Mouse (Mus musculus): ENCODE results near the gene Tvp23b. TPM values are rescaled to one million over a fixed set of nuclear protein-coding genes. Genes with fewer than 3 reads are reported as not detected.

The Tvp23b gene
- polyA plus RNA-seq, 1 experiment from 2014 or later = 50.6 TPM

GRCm38 (mm10) chr11:62866685-62867084 lies 12.6 kb upstream of the Tvp23b start:
- Histone ChIP-seq H3K27me3 (replicated peaks) (no peaks in the 10 kb centered on the region), H3K9ac (no peak overlapping the region), H3K9me3 (replicated peaks) (no peaks in the 10 kb centered on the region), H3K4me2 (no peak overlapping the region), H3K4me3 (no peak overlapping the region), H3K36me3 (no peaks in the 10 kb centered on the region), H3K27ac (ENCODE audit: poor library complexity, severe bottlenecking) (no peak overlapping the region), H3K4me1 (replicated peaks) (no peaks in the 10 kb centered on the region)
- no peak for ATAC-seq (ENCODE audit: insufficient number of reproducible peaks, low FRiP score)
- 75% methylated on average over 7 of the region's 7 CpGs for WGBS

GRCm38 (mm10) chr11:62869201-62869600 lies 10.1 kb upstream of the Tvp23b start:
- Histone ChIP-seq H3K4me3 (no peak overlapping the region), H3K9me3 (replicated peaks) (no peaks in the 10 kb centered on the region), H3K9ac (no peak overlapping the region), H3K4me2 (no peak overlapping the region), H3K4me1 (replicated peaks) (no peaks in the 10 kb centered on the region), H3K27me3 (replicated peaks) (no peaks in the 10 kb centered on the region), H3K27ac (ENCODE audit: poor library complexity, severe bottlenecking) (no peak overlapping the region), H3K36me3 (no peaks in the 10 kb centered on the region)
- WGBS = 74% methylated on average over 5 of the region's 5 CpGs
- ATAC-seq (ENCODE audit: insufficient number of reproducible peaks, low FRiP score) = no peak

GRCm38 (mm10) chr11:62869715-62870371 lies 9.4 kb upstream of the Tvp23b start:
- no peaks in the 10 kb centered on the region for H3K4me1 ChIP-seq (replicated peaks)
- H3K27ac ChIP-seq (ENCODE audit: poor library complexity, severe bottlenecking) = no peak overlapping the region
- no peaks in the 10 kb centered on the region for H3K9me3 ChIP-seq (replicated peaks)
- no peaks in the 10 kb centered on the region for H3K36me3 ChIP-seq
- no peak overlapping the region for H3K4me3 ChIP-seq
- H3K27me3 ChIP-seq (replicated peaks) = no peaks in the 10 kb centered on the region
- no peak for ATAC-seq (ENCODE audit: insufficient number of reproducible peaks, low FRiP score)
- 69% methylated on average over 8 of the region's 8 CpGs for WGBS
- H3K9ac ChIP-seq = no peak overlapping the region
- H3K4me2 ChIP-seq = no peak overlapping the region

GRCm38 (mm10) chr11:62873479-62873878 lies 5.8 kb upstream of the Tvp23b start:
- no peaks in the 10 kb centered on the region for H3K9me3 ChIP-seq (replicated peaks)
- H3K36me3 ChIP-seq = no peaks in the 10 kb centered on the region
- H3K4me1 ChIP-seq (replicated peaks) = no peaks in the 10 kb centered on the region
- ATAC-seq (ENCODE audit: insufficient number of reproducible peaks, low FRiP score) = no peak
- WGBS = 77% methylated on average over 9 of the region's 9 CpGs
- H3K4me2 ChIP-seq = no peak overlapping the region
- no peaks in the 10 kb centered on the region for H3K27me3 ChIP-seq (replicated peaks)
- H3K27ac ChIP-seq (ENCODE audit: poor library complexity, severe bottlenecking) = no peak overlapping the region
- no peak overlapping the region for H3K9ac ChIP-seq
- H3K4me3 ChIP-seq = no peak overlapping the region

GRCm38 (mm10) chr11:62875696-62876095 lies 3.6 kb upstream of the Tvp23b start:
- Histone ChIP-seq H3K27ac (ENCODE audit: poor library complexity, severe bottlenecking) (no peak overlapping the region), H3K4me2 (no peak overlapping the region), H3K27me3 (replicated peaks) (no peaks in the 10 kb centered on the region), H3K4me1 (replicated peaks) (no peaks in the 10 kb centered on the region), H3K9ac (no peak overlapping the region), H3K9me3 (replicated peaks) (no peaks in the 10 kb centered on the region), H3K4me3 (no peak overlapping the region), H3K36me3 (no peaks in the 10 kb centered on the region)
- no peak for ATAC-seq (ENCODE audit: insufficient number of reproducible peaks, low FRiP score)
- WGBS = 68% methylated on average over 1 of the region's 1 CpGs

GRCm38 (mm10) chr11:62876445-62876844 lies 2.8 kb upstream of the Tvp23b start:
- no peak overlapping the region for H3K9ac ChIP-seq
- H3K4me1 ChIP-seq (replicated peaks) = no peaks in the 10 kb centered on the region
- no peaks in the 10 kb centered on the region for H3K36me3 ChIP-seq
- 82% methylated on average over 4 of the region's 4 CpGs for WGBS
- no peak overlapping the region for H3K27ac ChIP-seq (ENCODE audit: poor library complexity, severe bottlenecking)
- no peak for ATAC-seq (ENCODE audit: insufficient number of reproducible peaks, low FRiP score)
- no peak overlapping the region for H3K4me3 ChIP-seq
- H3K9me3 ChIP-seq (replicated peaks) = no peaks in the 10 kb centered on the region
- no peak overlapping the region for H3K4me2 ChIP-seq
- no peaks in the 10 kb centered on the region for H3K27me3 ChIP-seq (replicated peaks)

- Histone ChIP-seq H3K36me3 (peaks cover 4% of the 10 kb centered on the region; the same call in 1 of the 2 replicates), H3K4me2 (no peak overlapping the region), H3K4me3 (no peak overlapping the region), H3K9ac (no peak overlapping the region), H3K9me3 (replicated peaks) (no peaks in the 10 kb centered on the region), H3K27me3 (replicated peaks) (no peaks in the 10 kb centered on the region), H3K4me1 (replicated peaks) (no peaks in the 10 kb centered on the region), H3K27ac (ENCODE audit: poor library complexity, severe bottlenecking) (no peak overlapping the region)
- no peak for ATAC-seq (ENCODE audit: insufficient number of reproducible peaks, low FRiP score)
- WGBS = 69% methylated on average over 1 of the region's 1 CpGs
These were observed 1.9 kb upstream of the Tvp23b start for GRCm38 (mm10) chr11:62877391-62877790.

- ATAC-seq (ENCODE audit: insufficient number of reproducible peaks, low FRiP score) = no peak
- peaks cover 12% of the 10 kb centered on the region for H3K36me3 ChIP-seq
- no peaks in the 10 kb centered on the region for H3K4me1 ChIP-seq (replicated peaks)
- no peaks in the 10 kb centered on the region for H3K27me3 ChIP-seq (replicated peaks)
- no peaks in the 10 kb centered on the region for H3K9me3 ChIP-seq (replicated peaks)
- no peak overlapping the region for H3K27ac ChIP-seq (ENCODE audit: poor library complexity, severe bottlenecking)
- H3K4me3 ChIP-seq = peak overlapping the region; percentile 82
- H3K9ac ChIP-seq = peak overlapping the region; percentile 56; the same call in 1 of the 2 replicates
- peak overlapping the region; percentile 82 for H3K4me2 ChIP-seq
- 28% methylated on average over 9 of the region's 9 CpGs for WGBS
These were observed 527 bp upstream of the Tvp23b start for GRCm38 (mm10) chr11:62878728-62879127.

GRCm38 (mm10) chr11:62883407-62883806 lies 4.2 kb downstream of the Tvp23b start:
- H3K4me2 ChIP-seq = no peak overlapping the region
- H3K27ac ChIP-seq (ENCODE audit: poor library complexity, severe bottlenecking) = no peak overlapping the region
- H3K4me1 ChIP-seq (replicated peaks) = no peaks in the 10 kb centered on the region
- WGBS = 78% methylated on average over 8 of the region's 8 CpGs
- H3K9me3 ChIP-seq (replicated peaks) = no peaks in the 10 kb centered on the region
- H3K4me3 ChIP-seq = no peak overlapping the region
- no peaks in the 10 kb centered on the region for H3K27me3 ChIP-seq (replicated peaks)
- H3K36me3 ChIP-seq = peaks cover 52% of the 10 kb centered on the region
- no peak for ATAC-seq (ENCODE audit: insufficient number of reproducible peaks, low FRiP score)
- no peak overlapping the region for H3K9ac ChIP-seq

- Histone ChIP-seq H3K27me3 (replicated peaks) (no peaks in the 10 kb centered on the region), H3K4me3 (no peak overlapping the region), H3K36me3 (peaks cover 67% of the 10 kb centered on the region), H3K4me1 (replicated peaks) (no peaks in the 10 kb centered on the region), H3K9me3 (replicated peaks) (no peaks in the 10 kb centered on the region), H3K27ac (ENCODE audit: poor library complexity, severe bottlenecking) (no peak overlapping the region), H3K9ac (no peak overlapping the region), H3K4me2 (no peak overlapping the region)
- no peak for ATAC-seq (ENCODE audit: insufficient number of reproducible peaks, low FRiP score)
- WGBS = 85% methylated on average over 5 of the region's 5 CpGs
These were observed 6.1 kb downstream of the Tvp23b start for GRCm38 (mm10) chr11:62885323-62885722.

- Histone ChIP-seq H3K4me2 (no peak overlapping the region), H3K27me3 (replicated peaks) (no peaks in the 10 kb centered on the region), H3K9ac (no peak overlapping the region), H3K4me3 (no peak overlapping the region), H3K27ac (ENCODE audit: poor library complexity, severe bottlenecking) (no peak overlapping the region), H3K4me1 (replicated peaks) (no peaks in the 10 kb centered on the region), H3K36me3 (peaks cover 67% of the 10 kb centered on the region), H3K9me3 (replicated peaks) (no peaks in the 10 kb centered on the region)
- 93% methylated on average over 4 of the region's 4 CpGs for WGBS
- no peak for ATAC-seq (ENCODE audit: insufficient number of reproducible peaks, low FRiP score)
These were observed 11.5 kb downstream of the Tvp23b start for GRCm38 (mm10) chr11:62890796-62891195.

- WGBS = 91% methylated on average over 11 of the region's 11 CpGs
- Histone ChIP-seq H3K36me3 (peaks cover 67% of the 10 kb centered on the region), H3K9ac (no peak overlapping the region), H3K27ac (ENCODE audit: poor library complexity, severe bottlenecking) (no peak overlapping the region), H3K9me3 (replicated peaks) (no peaks in the 10 kb centered on the region), H3K4me2 (no peak overlapping the region), H3K4me3 (no peak overlapping the region), H3K4me1 (replicated peaks) (no peaks in the 10 kb centered on the region), H3K27me3 (replicated peaks) (no peaks in the 10 kb centered on the region)
- no peak for ATAC-seq (ENCODE audit: insufficient number of reproducible peaks, low FRiP score)
These were observed 12.5 kb downstream of the Tvp23b start for GRCm38 (mm10) chr11:62891763-62892162.

All from heart, embryonic 12.5 days (tissue).